Mouse (Mus musculus) olfactory bulb, adult 2 months (tissue): ENCODE data around the gene Socs1. TPM values are rescaled to one million over a fixed set of nuclear protein-coding genes. Genes with fewer than 3 reads are reported as not detected.
"Not testable (repeated sequence)": the region's sequence is repeated elsewhere in the genome, so short reads cannot be mapped to it uniquely, and the experiment has no call there.

ENCODE experiments used
- H3K27ac ChIP-seq: fragments of 200-500 bp; 2 replicates; pipeline ENCODE4 v1.5.1; 2012; ENCODE audit warnings: low read depth, low read length; ENCODE audit not compliant: insufficient read depth
- H3K4me1 ChIP-seq: fragments of 200-500 bp; 2 replicates; pipeline ENCODE4 v1.6.1; 2012; ENCODE audit warnings: low read length; ENCODE audit not compliant: control insufficient read depth, insufficient read depth
- H3K4me3 ChIP-seq: fragments of 200-500 bp; 2 replicates; pipeline ENCODE4 v1.5.1; 2012; ENCODE audit warnings: mild to moderate bottlenecking, low read depth, low read length, moderate library complexity; ENCODE audit not compliant: insufficient read depth
- CTCF ChIP-seq: fragments of 200-500 bp; IDR thresholded peaks from 2 replicates; pipeline ENCODE4 v1.5.1; 2012; ENCODE audit warnings: low read depth, mild to moderate bottlenecking, low read length, moderate library complexity; ENCODE audit not compliant: insufficient read depth
- POLR2A ChIP-seq: fragments of 200-500 bp; IDR thresholded peaks from 2 replicates; pipeline ENCODE4 v1.6.1; 2012; ENCODE audit warnings: mild to moderate bottlenecking, low read depth, low read length, moderate library complexity; ENCODE audit not compliant: insufficient read depth
- WGBS: fragments of 180-500 bp; shearing (Covaris S2); methylation state at CpG from one replicate; pipeline ENCODE4 v1.1.7; 2018; 5-methylcytosine and 5-hydroxymethylcytosine counted together
- polyA plus RNA-seq: library from polyadenylated mRNA; stranded (reverse); fragments of >200 nt; gene quantifications from 2 replicates; pipeline ENCODE4 v1.2.4, GENCODE M21; 2012; ENCODE audit warnings: low replicate concordance; ENCODE audit not compliant: missing spikeins, insufficient read depth, insufficient read length

The Socs1 gene
- polyA plus RNA-seq, 1 experiment, result not detected

GRCm38 (mm10) chr16:10818579-10819135 is 33.3 kb upstream of the Socs1 start:
- 85% methylated on average over 4 of the region's 4 CpGs for WGBS
- TF ChIP-seq POLR2A (no peak), CTCF (no peak)

GRCm38 (mm10) chr16:10814864-10815263 is 29.5 kb upstream of the Socs1 start:
- WGBS, result 98% methylated on average over 4 of the region's 4 CpGs
- Histone ChIP-seq H3K4me1 (no peaks in the 10 kb centered on the region), H3K27ac (no peak overlapping the region), H3K4me3 (no peak overlapping the region)
- TF ChIP-seq POLR2A (no peak), CTCF (no peak)

More at GRCm38 (mm10) chr16:10818579-10819135, 33.3 kb upstream of the Socs1 start:
- Histone ChIP-seq H3K4me1 (no peaks in the 10 kb centered on the region), H3K4me3 (no peak overlapping the region), H3K27ac (no peak overlapping the region)

- H3K4me1 ChIP-seq, result no peaks in the 10 kb centered on the region
- H3K4me3 ChIP-seq, result no peak overlapping the region
- TF ChIP-seq POLR2A (no peak), CTCF (no peak)
- H3K27ac ChIP-seq, result no peak overlapping the region
- 84% methylated on average over 4 of the region's 4 CpGs for WGBS
Measured at GRCm38 (mm10) chr16:10813726-10814125, 28.4 kb upstream of the Socs1 start.

GRCm38 (mm10) chr16:10812865-10813371 is 27.6 kb upstream of the Socs1 start, which contains the start of gene Gm11172:
Gm11172 (plus strand) TSS chr16:10812915.
- Histone ChIP-seq H3K4me3 (no peak within 1 kb of the TSS), H3K4me1 (no peaks in the 10 kb centered on the region), H3K27ac (no peak within 1 kb of the TSS)
- 89% methylated on average over 2 of the region's 2 CpGs for WGBS
- TF ChIP-seq CTCF (no peak), POLR2A (no peak)

- whole genome bisulfite sequencing, result 96% methylated on average over 1 of the region's 1 CpGs
Measured at GRCm38 (mm10) chr16:10810376-10810775, 25.0 kb upstream of the Socs1 start.

GRCm38 (mm10) chr16:10805789-10806527 is 20.6 kb upstream of the Socs1 start, which contains the start of gene Prm1:
Prm1 (minus strand) TSS chr16:10805839.
- 79% methylated on average over 10 of the region's 10 CpGs for WGBS
- no peaks in the 10 kb centered on the region for H3K4me1 ChIP-seq
- H3K27ac ChIP-seq, result no peak within 1 kb of the TSS
- TF ChIP-seq POLR2A, result no peak
- TF ChIP-seq CTCF, result no peak
- no peak within 1 kb of the TSS for H3K4me3 ChIP-seq

More at GRCm38 (mm10) chr16:10810376-10810775, 25.0 kb upstream of the Socs1 start:
- no peak overlapping the region for H3K4me3 ChIP-seq
- no peaks in the 10 kb centered on the region for H3K4me1 ChIP-seq
- TF ChIP-seq CTCF (no peak), POLR2A (no peak)
- H3K27ac ChIP-seq, result no peak overlapping the region

- 91% methylated on average over 3 of the region's 3 CpGs for WGBS
- not testable (repeated sequence) for H3K4me1 ChIP-seq, H3K4me3 ChIP-seq, H3K27ac ChIP-seq
Measured at GRCm38 (mm10) chr16:10802420-10802819, 17.1 kb upstream of the Socs1 start.

GRCm38 (mm10) chr16:10796034-10796433 is 10.7 kb upstream of the Socs1 start, which contains the start of gene Prm2:
Prm2 (minus strand) TSS chr16:10796134.
- TF ChIP-seq CTCF (no peak), POLR2A (no peak)
- Histone ChIP-seq H3K27ac (no peak within 1 kb of the TSS), H3K4me1 (no peaks in the 10 kb centered on the region), H3K4me3 (no peak within 1 kb of the TSS)
- WGBS, result 90% methylated on average over 6 of the region's 6 CpGs

GRCm38 (mm10) chr16:10790702-10791101 is 5.4 kb upstream of the Socs1 start, which contains the start of gene Prm3:
Prm3 (minus strand) TSS chr16:10790914.
- Histone ChIP-seq H3K4me1 (peaks cover 6% of the 10 kb centered on the region), H3K27ac (no peak within 1 kb of the TSS), H3K4me3 (no peak within 1 kb of the TSS)
- no peak for TF ChIP-seq POLR2A
- TF ChIP-seq CTCF, result no peak
- WGBS, result 80% methylated on average over 9 of the region's 9 CpGs
